Mouse (Mus musculus) liver, embryonic 14.5 days (tissue): ENCODE measurements around the gene Prpf8. TPM values are rescaled to one million over a fixed set of nuclear protein-coding genes. Genes with fewer than 3 reads are reported as not detected.
A peak's percentile ranks its signal among the peaks of the same experiment; 100 is the strongest.

Experiments
- ATAC-seq: fragments of 200-750 bp; cut with Nextera tagmentation; 2 replicates; pipeline ENCODE4 v1.8.0; 2017; ENCODE audit warnings: moderate number of reproducible peaks, mild to moderate bottlenecking, moderate library complexity; ENCODE audit not compliant: insufficient read depth
- DNase-seq, 3 experiments: peaks; one replicate each; pipeline ENCODE4 v3.0.0-alpha.2; 2012 to 2013; ENCODE audit warnings: low read depth in 3 of 3, low spot score in 3 of 3
- H3K27ac ChIP-seq: fragments of 300-500 bp; sonication (generic); 2 replicates; pipeline ENCODE4 v1.5.1; 2014; ENCODE audit warnings: moderate library complexity, mild to moderate bottlenecking, control low read depth, inconsistent platforms
- H3K27me3 ChIP-seq: fragments of 300-500 bp; sonication (generic); 2 replicates; pipeline ENCODE4 v1.6.1; 2014; ENCODE audit warnings: mild to moderate bottlenecking, low read length, moderate library complexity; ENCODE audit not compliant: control insufficient read depth, insufficient read depth
- H3K36me3 ChIP-seq: fragments of 300-500 bp; sonication (generic); replicated peaks from 2 replicates; pipeline ENCODE4 v1.6.1; 2014; ENCODE audit warnings: low read depth; ENCODE audit not compliant: control insufficient read depth, insufficient read depth
- H3K4me1 ChIP-seq, 2 experiments: fragments of 200-500 bp in 1 of 2; fragments of 300-500 bp in 1 of 2; sonication (generic) in 1 of 2; replicated peaks; 2 replicates each; pipeline ENCODE4 v1.6.1; 2012 to 2014; ENCODE audit warnings: antibody characterized with exemption in 1 of 2, inconsistent platforms in 1 of 2, low read length in 1 of 2; ENCODE audit not compliant: control insufficient read depth in 2 of 2, insufficient read depth in 2 of 2
- H3K4me2 ChIP-seq: fragments of 300-500 bp; sonication (generic); 2 replicates; pipeline ENCODE4 v1.6.1; 2014; ENCODE audit warnings: low read depth, mild to moderate bottlenecking, control low read depth, moderate library complexity
- H3K4me3 ChIP-seq, 2 experiments: fragments of 200-500 bp in 1 of 2; fragments of 300-500 bp in 1 of 2; sonication (generic) in 1 of 2; 2 replicates each; pipeline ENCODE4 v1.5.1; 2012 to 2014; ENCODE audit warnings: low read depth in 2 of 2, low read length in 2 of 2, mild to moderate bottlenecking in 2 of 2, control low read depth in 1 of 2, inconsistent platforms in 1 of 2, moderate library complexity in 1 of 2; ENCODE audit not compliant: insufficient read depth in 1 of 2
- H3K9ac ChIP-seq: fragments of 300-500 bp; sonication (generic); replicated peaks from 2 replicates; pipeline ENCODE4 v1.6.1; 2014; ENCODE audit warnings: mild to moderate bottlenecking, control low read depth, moderate library complexity
- H3K9me3 ChIP-seq: fragments of 300-500 bp; sonication (generic); 2 replicates; pipeline ENCODE4 v1.6.1; 2016; ENCODE audit warnings: low read length, mixed read lengths; ENCODE audit not compliant: control insufficient read depth
- CTCF ChIP-seq: IDR thresholded peaks from 2 replicates; pipeline ENCODE4 v1.5.1; 2016; ENCODE audit warnings: antibody characterized with exemption, low read depth, control low read depth
- EP300 ChIP-seq: IDR thresholded peaks from 2 replicates; pipeline ENCODE4 v1.6.1; 2016; ENCODE audit warnings: antibody characterized with exemption, low read depth
- WGBS: fragments of 180-500 bp; shearing (Covaris S2); extraction: QIAGEN DNeasy Blood & Tissue Kit; methylation state at CpG from one replicate; pipeline ENCODE4 v1.1.7; 2014; ENCODE audit not compliant: insufficient replicate concordance; 5-methylcytosine and 5-hydroxymethylcytosine counted together
- polyA plus RNA-seq, 2 experiments: library from polyadenylated mRNA; depleted of rRNA in 1 of 2; stranded (reverse) in 1 of 2; unstranded in 1 of 2; fragments of >200 nt; fragmentation: Nextera tagmentation in 1 of 2; extraction: Ambion mirVana in 1 of 2; gene quantifications; 2 replicates each; pipeline versions ENCODE4 v1.2.1 to v1.2.3; 2012 to 2014

Gene Prpf8
- polyA plus RNA-seq, 2 experiments = 34.2 to 38.1 TPM

- ATAC-seq = no peak
- no peak overlapping the region for H3K4me3 ChIP-seq
- H3K27ac ChIP-seq = no peak overlapping the region
- H3K27me3 ChIP-seq = no peaks in the 10 kb centered on the region
- H3K4me2 ChIP-seq = no peak overlapping the region
- TF ChIP-seq CTCF (no peak), EP300 (no peak)
- WGBS = 76% methylated on average over 15 of the region's 15 CpGs
- H3K4me1 ChIP-seq = no peaks in the 10 kb centered on the region
- H3K36me3 ChIP-seq = no peaks in the 10 kb centered on the region
- no peak for DNase-seq
- H3K9me3 ChIP-seq = no peaks in the 10 kb centered on the region
- H3K9ac ChIP-seq = no peak overlapping the region
Observed at GRCm38 (mm10) chr11:75525531-75526125, 39.0 kb downstream of the Prpf8 start.

- DNase-seq (no peak), ATAC-seq (no peak)
- H3K36me3 ChIP-seq = no peaks in the 10 kb centered on the region
- no peaks in the 10 kb centered on the region for H3K9me3 ChIP-seq
- H3K4me2 ChIP-seq = no peak overlapping the region
- no peak overlapping the region for H3K27ac ChIP-seq
- TF ChIP-seq EP300 (no peak), CTCF (no peak)
- 71% methylated on average over 6 of the region's 6 CpGs for WGBS
- no peaks in the 10 kb centered on the region for H3K4me1 ChIP-seq
- no peaks in the 10 kb centered on the region for H3K27me3 ChIP-seq
- no peak overlapping the region for H3K4me3 ChIP-seq
- no peak overlapping the region for H3K9ac ChIP-seq
Observed at GRCm38 (mm10) chr11:75526943-75527342, 40.3 kb downstream of the Prpf8 start.

GRCm38 (mm10) chr11:75529771-75530170 is 43.2 kb downstream of the Prpf8 start:
- 45% methylated on average over 4 of the region's 4 CpGs for WGBS
- no peak for TF ChIP-seq EP300
- no peak for TF ChIP-seq CTCF

GRCm38 (mm10) chr11:75530325-75530724 is 43.7 kb downstream of the Prpf8 start:
- Histone ChIP-seq H3K36me3 (no peaks in the 10 kb centered on the region), H3K27me3 (peaks cover 2% of the 10 kb centered on the region; the same call in 1 of the 2 replicates), H3K4me2 (peak overlapping the region; percentile 97), H3K9me3 (no peaks in the 10 kb centered on the region), H3K4me3 (peak overlapping the region; percentile 80), H3K27ac (no peak overlapping the region), H3K9ac (peak overlapping the region; percentile 92), H3K4me1 (peaks cover 5 to 12% of the 10 kb centered on the region in 2 experiments)
- 0% methylated on average over 10 of the region's 10 CpGs for WGBS
- peak; percentile 71 to 81 (median 72) for DNase-seq
- TF ChIP-seq EP300 (no peak), CTCF (peak; percentile 100)
- peak; percentile 42; the same call in 1 of the 2 replicates for ATAC-seq

More at GRCm38 (mm10) chr11:75529771-75530170, 43.2 kb downstream of the Prpf8 start:
- peaks cover 2% of the 10 kb centered on the region; the same call in 1 of the 2 replicates for H3K27me3 ChIP-seq
- ATAC-seq (no peak), DNase-seq (no peak)
- H3K4me2 ChIP-seq = no peak overlapping the region
- no peak overlapping the region for H3K27ac ChIP-seq
- no peak overlapping the region for H3K9ac ChIP-seq
- H3K4me3 ChIP-seq = no peak overlapping the region
- peaks cover 3 to 6% of the 10 kb centered on the region in 2 experiments; a peak in 3 of 4 replicates for H3K4me1 ChIP-seq
- no peaks in the 10 kb centered on the region for H3K9me3 ChIP-seq
- no peaks in the 10 kb centered on the region for H3K36me3 ChIP-seq

- H3K9me3 ChIP-seq = no peaks in the 10 kb centered on the region
- peak overlapping the region; percentile 92 for H3K9ac ChIP-seq
- H3K27ac ChIP-seq = peak overlapping the region; percentile 44
- ATAC-seq (peak; percentile 36), DNase-seq (no peak)
- no peak for TF ChIP-seq EP300
- TF ChIP-seq CTCF = no peak
- H3K4me2 ChIP-seq = peak overlapping the region; percentile 97
- under 1% methylated on average over 31 of the region's 31 CpGs for WGBS
- peaks cover 5 to 14% of the 10 kb centered on the region in 2 experiments for H3K4me1 ChIP-seq
- H3K4me3 ChIP-seq = peak overlapping the region; percentile 80
- H3K36me3 ChIP-seq = no peaks in the 10 kb centered on the region
- peaks cover 2% of the 10 kb centered on the region; the same call in 1 of the 2 replicates for H3K27me3 ChIP-seq
Observed at GRCm38 (mm10) chr11:75530845-75531373, 44.3 kb downstream of the Prpf8 start.
